Mouse (Mus musculus) embryonic fibroblast, embryonic 13.5 days (primary cell): ENCODE data around the gene Nbea.

Source experiments
- CTCF ChIP-seq: IDR thresholded peaks from 2 replicates; pipeline ENCODE4 v1.5.1; 2011; ENCODE audit warnings: mild to moderate bottlenecking, control low read depth, low read length, moderate library complexity, borderline replicate concordance; ENCODE audit not compliant: insufficient read depth
- POLR2A ChIP-seq: IDR thresholded peaks from 2 replicates; pipeline ENCODE4 v1.6.1; 2011; ENCODE audit warnings: low read depth, mild to moderate bottlenecking, control low read depth, low read length, moderate library complexity

GRCm38 (mm10) chr3:55664713-55665112 is 518.8 kb downstream of the Nbea start:
- no peak for TF ChIP-seq POLR2A
- TF ChIP-seq CTCF = no peak
